Mouse (Mus musculus): ENCODE data around the gene Acss1. TPM values are rescaled to one million over a fixed set of nuclear protein-coding genes. Genes with fewer than 3 reads are reported as not detected.

Acss1 gene
- polyA plus RNA-seq, 1 experiment from 2014 or later, result 5.6 TPM

DNA sequence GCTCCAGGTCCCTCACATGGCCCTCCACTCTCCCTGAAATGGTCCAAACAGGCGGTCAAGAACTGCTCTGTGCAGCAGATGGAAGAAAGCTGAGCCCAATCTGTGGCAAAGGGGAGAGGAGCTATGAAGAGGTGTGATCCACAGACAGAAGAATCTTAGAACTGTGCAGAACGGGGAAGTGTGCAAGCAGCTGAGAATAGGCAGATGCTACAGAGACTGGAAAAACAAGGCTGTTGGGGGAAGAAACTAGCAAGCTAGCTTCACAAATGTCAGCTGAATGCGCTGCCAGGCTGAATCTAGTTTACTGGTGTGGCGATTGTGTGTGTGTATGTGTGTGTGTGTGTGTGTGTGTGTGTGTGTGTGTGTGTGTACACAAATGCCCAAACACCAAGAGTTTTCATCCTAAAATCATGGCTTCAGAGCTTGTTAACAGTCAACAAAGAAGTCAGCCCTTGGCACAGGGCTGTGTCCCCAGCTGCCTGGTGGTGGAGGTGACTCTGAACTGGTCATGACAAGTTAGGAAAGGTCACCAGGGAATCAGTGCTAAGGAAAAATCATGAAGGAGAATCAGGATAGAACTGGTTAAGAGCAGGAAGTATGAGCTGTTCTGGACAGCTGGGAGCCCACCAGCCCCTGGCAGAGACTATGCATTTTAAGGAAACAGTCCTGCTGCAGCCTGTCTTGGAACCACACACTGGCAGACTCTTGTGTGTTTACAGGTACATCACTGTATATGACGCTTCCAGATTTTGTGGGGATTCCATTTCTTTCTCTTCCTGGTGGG, 7.4 kb downstream of the Acss1 start:
- no peak overlapping the region for H3K9ac ChIP-seq (ENCODE audit: low read depth, low read length)
- ATAC-seq (ENCODE audit: low FRiP score, low TSS enrichment), result 0 out of 2 replicates have a peak, but pooled peaks have one; percentile 13
- H3K27ac ChIP-seq (ENCODE audit: low read depth, low read length), result no peak overlapping the region
- H3K4me3 ChIP-seq (ENCODE audit: low read length), result no peak overlapping the region
- H3K27me3 ChIP-seq (ENCODE audit: control insufficient read depth, insufficient read depth, low read length), result no peaks in the 10 kb centered on the region
- no peaks in the 10 kb centered on the region for H3K36me3 ChIP-seq (ENCODE audit: control insufficient read depth, insufficient read depth, low read length)
- WGBS, result 86% methylated on average over 5 of the region's 5 CpGs
- no peaks in the 10 kb centered on the region; the same call in 1 of the 2 replicates for H3K9me3 ChIP-seq (ENCODE audit: control insufficient read depth, low read length)
- H3K4me2 ChIP-seq (replicated peaks; ENCODE audit: low read depth, low read length), result no peak overlapping the region
- H3K4me1 ChIP-seq (ENCODE audit: control insufficient read depth, insufficient read depth, low read length), result no peaks in the 10 kb centered on the region

DNA sequence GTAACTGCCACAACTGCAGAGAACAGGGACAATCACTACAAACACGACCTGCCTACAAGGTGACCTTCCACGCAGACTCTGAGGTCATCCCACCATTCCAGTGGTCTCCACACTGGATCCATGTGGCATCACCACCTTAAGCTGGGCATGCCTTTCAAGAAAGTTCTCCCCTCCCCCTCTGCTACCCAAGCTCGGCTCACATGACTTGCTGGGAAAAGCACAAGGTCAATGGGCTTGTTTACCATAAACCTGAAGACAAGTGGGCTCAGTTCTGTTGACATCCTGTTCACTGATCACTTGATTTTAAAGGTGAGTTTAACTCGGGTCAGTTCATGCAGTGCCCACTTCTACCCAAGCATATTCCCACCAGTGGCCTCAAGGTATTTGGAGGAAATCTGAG, 8.3 kb downstream of the Acss1 start:
- 59% methylated on average over 4 of the region's 4 CpGs for WGBS
- no peaks in the 10 kb centered on the region; the same call in 1 of the 2 replicates for H3K9me3 ChIP-seq (ENCODE audit: control insufficient read depth, low read length)
- H3K27me3 ChIP-seq (ENCODE audit: control insufficient read depth, insufficient read depth, low read length), result no peaks in the 10 kb centered on the region
- no peaks in the 10 kb centered on the region for H3K36me3 ChIP-seq (ENCODE audit: control insufficient read depth, insufficient read depth, low read length)
- no peak overlapping the region for H3K4me3 ChIP-seq (ENCODE audit: low read length)
- H3K4me1 ChIP-seq (ENCODE audit: control insufficient read depth, insufficient read depth, low read length), result no peaks in the 10 kb centered on the region
- H3K4me2 ChIP-seq (replicated peaks; ENCODE audit: low read depth, low read length), result no peak overlapping the region
- no peak overlapping the region for H3K27ac ChIP-seq (ENCODE audit: low read depth, low read length)
- ATAC-seq (ENCODE audit: low FRiP score, low TSS enrichment), result no peak
- H3K9ac ChIP-seq (ENCODE audit: low read depth, low read length), result no peak overlapping the region

DNA sequence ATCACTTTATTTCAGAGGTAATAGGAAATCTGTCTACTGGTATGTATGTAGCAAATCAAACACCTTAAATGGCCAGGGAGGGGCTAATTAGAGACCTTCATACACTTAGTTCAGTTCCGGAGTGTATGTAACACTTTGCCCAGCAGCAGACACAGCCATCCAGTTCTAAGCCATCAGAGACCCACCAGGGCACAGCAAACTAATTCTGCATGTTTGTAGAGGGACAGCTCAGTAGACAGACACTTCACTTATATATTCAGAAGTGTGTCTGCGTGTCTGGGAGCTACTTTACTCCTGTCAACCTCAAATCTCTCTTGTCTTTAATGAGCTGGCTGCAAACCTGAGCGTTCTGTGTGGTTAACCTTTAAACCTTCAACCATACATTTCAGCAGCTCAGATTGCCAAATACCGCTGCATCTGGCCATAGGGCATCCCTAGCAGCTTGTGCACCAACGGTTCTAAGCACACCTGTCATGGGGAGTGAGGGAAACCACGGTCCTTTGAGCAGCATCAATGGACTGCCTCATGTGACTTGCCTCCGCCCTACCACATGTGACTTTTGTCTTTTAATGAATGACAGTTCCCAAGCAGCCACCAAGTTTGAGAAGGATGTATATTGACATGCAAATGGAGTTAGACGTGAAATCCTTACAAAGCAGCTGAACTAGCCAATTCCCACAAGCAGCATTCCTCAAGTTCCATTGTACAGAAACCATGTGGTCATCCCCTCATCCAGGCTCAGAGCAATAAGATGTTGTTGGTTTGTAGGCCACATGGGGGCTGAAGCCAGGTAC, 11.1 kb downstream of the Acss1 start:
- Histone ChIP-seq H3K27me3 (ENCODE audit: control insufficient read depth, insufficient read depth, low read length) (no peaks in the 10 kb centered on the region), H3K4me1 (ENCODE audit: control insufficient read depth, insufficient read depth, low read length) (no peaks in the 10 kb centered on the region), H3K4me2 (replicated peaks; ENCODE audit: low read depth, low read length) (no peak overlapping the region), H3K36me3 (ENCODE audit: control insufficient read depth, insufficient read depth, low read length) (no peaks in the 10 kb centered on the region), H3K9ac (ENCODE audit: low read depth, low read length) (no peak overlapping the region), H3K9me3 (ENCODE audit: control insufficient read depth, low read length) (no peaks in the 10 kb centered on the region; the same call in 1 of the 2 replicates), H3K27ac (ENCODE audit: low read depth, low read length) (no peak overlapping the region), H3K4me3 (ENCODE audit: low read length) (no peak overlapping the region)
- 45% methylated on average over 8 of the region's 8 CpGs for WGBS
- ATAC-seq (ENCODE audit: low FRiP score, low TSS enrichment), result no peak

DNA sequence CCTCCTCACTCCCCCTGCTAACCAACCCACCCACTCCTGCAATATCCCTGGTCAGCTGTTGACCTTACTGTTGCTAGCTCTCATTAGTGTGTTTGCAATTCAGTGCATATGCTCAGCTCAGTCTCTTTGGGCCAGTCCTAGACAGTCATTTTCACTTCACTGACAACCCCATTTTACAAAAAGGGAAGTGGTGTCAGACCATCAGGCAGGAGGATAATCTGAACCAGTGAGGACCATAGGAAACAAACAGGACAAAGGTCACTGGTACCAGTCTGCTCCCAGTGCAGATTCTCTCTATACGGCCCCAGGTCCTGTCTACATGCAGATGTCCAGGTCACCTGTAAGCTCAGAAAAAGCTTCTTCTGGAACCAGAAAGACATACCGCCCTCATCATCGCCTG, 12.2 kb downstream of the Acss1 start:
- Histone ChIP-seq H3K27me3 (ENCODE audit: control insufficient read depth, insufficient read depth, low read length) (no peaks in the 10 kb centered on the region), H3K4me3 (ENCODE audit: low read length) (no peak overlapping the region), H3K4me2 (replicated peaks; ENCODE audit: low read depth, low read length) (no peak overlapping the region), H3K9me3 (ENCODE audit: control insufficient read depth, low read length) (no peaks in the 10 kb centered on the region; the same call in 1 of the 2 replicates), H3K4me1 (ENCODE audit: control insufficient read depth, insufficient read depth, low read length) (peaks cover 4% of the 10 kb centered on the region; the same call in 1 of the 2 replicates), H3K9ac (ENCODE audit: low read depth, low read length) (no peak overlapping the region), H3K36me3 (ENCODE audit: control insufficient read depth, insufficient read depth, low read length) (no peaks in the 10 kb centered on the region), H3K27ac (ENCODE audit: low read depth, low read length) (no peak overlapping the region)
- WGBS, result 94% methylated on average over 3 of the region's 3 CpGs
- no peak for ATAC-seq (ENCODE audit: low FRiP score, low TSS enrichment)

DNA sequence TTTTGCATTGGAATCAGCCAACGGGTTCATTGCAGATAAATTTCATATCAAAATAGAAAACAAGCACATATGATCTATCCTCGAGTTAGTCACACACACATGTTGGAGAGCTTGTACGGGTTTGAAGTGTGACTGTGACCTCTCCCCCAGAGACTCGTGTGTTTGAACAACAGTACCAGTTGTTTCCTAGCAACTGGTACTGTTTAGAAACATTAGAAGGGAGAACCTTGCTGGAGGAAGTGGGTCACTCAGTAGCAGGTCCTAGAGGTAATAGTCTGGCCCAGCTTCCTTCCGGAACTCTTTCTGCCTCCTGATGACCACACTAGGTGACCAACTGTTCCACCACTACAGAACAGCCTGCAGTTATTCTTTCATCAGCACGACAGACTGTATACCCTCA, 13.0 kb downstream of the Acss1 start:
- no peaks in the 10 kb centered on the region for H3K36me3 ChIP-seq (ENCODE audit: control insufficient read depth, insufficient read depth, low read length)
- H3K4me3 ChIP-seq (ENCODE audit: low read length), result no peak overlapping the region
- peaks cover 10% of the 10 kb centered on the region; the same call in 1 of the 2 replicates for H3K4me1 ChIP-seq (ENCODE audit: control insufficient read depth, insufficient read depth, low read length)
- no peaks in the 10 kb centered on the region for H3K27me3 ChIP-seq (ENCODE audit: control insufficient read depth, insufficient read depth, low read length)
- 81% methylated on average over 6 of the region's 6 CpGs for WGBS
- no peaks in the 10 kb centered on the region; the same call in 1 of the 2 replicates for H3K9me3 ChIP-seq (ENCODE audit: control insufficient read depth, low read length)
- no peak for ATAC-seq (ENCODE audit: low FRiP score, low TSS enrichment)
- H3K27ac ChIP-seq (ENCODE audit: low read depth, low read length), result no peak overlapping the region
- H3K4me2 ChIP-seq (replicated peaks; ENCODE audit: low read depth, low read length), result no peak overlapping the region
- no peak overlapping the region for H3K9ac ChIP-seq (ENCODE audit: low read depth, low read length)

DNA sequence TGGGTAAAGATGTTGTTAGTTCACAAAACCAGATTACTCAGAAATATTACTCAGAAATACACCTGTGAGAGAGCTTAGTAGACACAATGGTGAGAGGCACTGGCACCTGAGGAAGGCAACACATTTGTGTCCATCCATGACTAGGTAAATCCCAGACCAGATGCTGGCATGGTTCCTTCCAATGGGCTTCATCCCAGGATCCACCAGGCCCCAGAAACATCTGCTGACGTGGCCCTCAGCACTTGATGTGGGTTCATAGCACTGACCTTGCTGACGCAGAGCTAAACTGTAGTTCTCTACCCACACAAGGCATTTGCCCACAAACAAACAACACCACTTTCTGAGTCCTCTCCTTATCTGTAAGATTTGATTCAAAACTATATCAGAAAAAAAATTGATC, 13.5 kb downstream of the Acss1 start:
- Histone ChIP-seq H3K27me3 (ENCODE audit: control insufficient read depth, insufficient read depth, low read length) (no peaks in the 10 kb centered on the region), H3K4me1 (ENCODE audit: control insufficient read depth, insufficient read depth, low read length) (peaks cover 10% of the 10 kb centered on the region; the same call in 1 of the 2 replicates), H3K4me3 (ENCODE audit: low read length) (no peak overlapping the region), H3K27ac (ENCODE audit: low read depth, low read length) (no peak overlapping the region), H3K4me2 (replicated peaks; ENCODE audit: low read depth, low read length) (no peak overlapping the region), H3K9ac (ENCODE audit: low read depth, low read length) (no peak overlapping the region), H3K36me3 (ENCODE audit: control insufficient read depth, insufficient read depth, low read length) (no peaks in the 10 kb centered on the region), H3K9me3 (ENCODE audit: control insufficient read depth, low read length) (no peaks in the 10 kb centered on the region; the same call in 1 of the 2 replicates)
- 87% methylated on average over 2 of the region's 2 CpGs for WGBS
- no peak for ATAC-seq (ENCODE audit: low FRiP score, low TSS enrichment)

DNA sequence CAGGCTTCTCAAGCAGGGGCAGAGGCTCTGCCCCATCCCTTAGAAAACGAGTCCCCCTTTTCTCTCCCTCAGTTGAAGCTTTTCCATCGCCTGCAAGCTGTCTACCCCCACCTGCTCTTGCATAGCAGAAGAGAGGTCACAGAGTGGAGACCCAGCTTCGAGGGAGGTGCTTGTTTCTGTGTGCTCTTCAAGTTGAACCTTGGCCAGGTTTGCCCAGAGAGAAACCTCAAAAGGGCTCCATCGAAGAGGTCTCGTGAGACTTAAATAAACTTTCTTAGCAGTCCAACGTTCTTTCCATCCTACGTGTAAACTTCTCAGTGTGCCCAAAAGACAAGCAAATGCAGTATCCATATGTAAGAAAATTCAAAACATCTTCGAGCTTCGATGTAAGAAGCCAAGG, 16.9 kb downstream of the Acss1 start:
- 0 out of 2 replicates have a peak, but pooled peaks have one; percentile 2 for ATAC-seq (ENCODE audit: low FRiP score, low TSS enrichment)

DNA sequence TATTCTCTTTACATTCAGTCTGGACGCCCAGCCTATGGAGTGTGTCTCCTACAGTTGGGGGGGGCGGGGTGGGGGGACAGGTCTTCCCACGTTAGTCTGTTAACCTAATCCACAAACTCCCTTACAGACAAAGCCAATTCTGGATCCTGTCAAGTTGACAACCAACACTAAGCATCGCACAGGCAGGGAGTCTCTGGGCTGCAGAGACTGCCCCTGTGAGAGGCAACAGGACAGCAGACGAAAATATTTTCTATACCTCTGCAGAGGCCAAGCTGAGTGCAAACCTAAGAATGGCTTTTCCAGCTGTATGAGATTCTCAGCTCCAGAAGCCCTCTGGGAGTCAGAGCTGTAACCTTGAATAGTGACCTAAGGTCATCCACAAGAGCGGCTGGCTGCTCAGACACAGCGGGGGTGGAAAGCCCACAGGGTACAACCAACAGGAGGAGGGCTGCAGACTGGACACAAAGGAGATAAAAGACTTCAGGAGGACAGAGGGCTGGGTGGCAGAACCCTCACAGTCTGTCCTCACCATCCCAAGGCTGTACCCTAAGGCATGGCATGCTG, 17.7 kb downstream of the Acss1 start:
- no peak overlapping the region for H3K9ac ChIP-seq (ENCODE audit: low read depth, low read length)
- no peak overlapping the region for H3K4me3 ChIP-seq (ENCODE audit: low read length)
- H3K4me1 ChIP-seq (ENCODE audit: control insufficient read depth, insufficient read depth, low read length), result peaks cover 10% of the 10 kb centered on the region; the same call in 1 of the 2 replicates
- no peaks in the 10 kb centered on the region for H3K9me3 ChIP-seq (ENCODE audit: control insufficient read depth, low read length)
- H3K4me2 ChIP-seq (replicated peaks; ENCODE audit: low read depth, low read length), result no peak overlapping the region
- H3K27me3 ChIP-seq (ENCODE audit: control insufficient read depth, insufficient read depth, low read length), result no peaks in the 10 kb centered on the region
- H3K27ac ChIP-seq (ENCODE audit: low read depth, low read length), result no peak overlapping the region
- H3K36me3 ChIP-seq (ENCODE audit: control insufficient read depth, insufficient read depth, low read length), result no peaks in the 10 kb centered on the region
- WGBS, result 15% methylated on average over 7 of the region's 7 CpGs
- peak; percentile 76 for ATAC-seq (ENCODE audit: low FRiP score, low TSS enrichment)

More for the DNA sequence above, 16.9 kb downstream of the Acss1 start:
- Histone ChIP-seq H3K9ac (ENCODE audit: low read depth, low read length) (no peak overlapping the region), H3K27me3 (ENCODE audit: control insufficient read depth, insufficient read depth, low read length) (no peaks in the 10 kb centered on the region), H3K4me3 (ENCODE audit: low read length) (no peak overlapping the region), H3K4me1 (ENCODE audit: control insufficient read depth, insufficient read depth, low read length) (peaks cover 10% of the 10 kb centered on the region; the same call in 1 of the 2 replicates), H3K27ac (ENCODE audit: low read depth, low read length) (no peak overlapping the region), H3K9me3 (ENCODE audit: control insufficient read depth, low read length) (no peaks in the 10 kb centered on the region), H3K4me2 (replicated peaks; ENCODE audit: low read depth, low read length) (no peak overlapping the region), H3K36me3 (ENCODE audit: control insufficient read depth, insufficient read depth, low read length) (no peaks in the 10 kb centered on the region)
- WGBS, result 63% methylated on average over 9 of the region's 9 CpGs
